ENCODE assay signal across 8 mouse cellular contexts in genomic region chr9:36833043-36833881, GRCm38 (mm10). TPM values are rescaled to one million over a fixed set of nuclear protein-coding genes. Genes with fewer than 3 reads are reported as not detected.
DNase-seq lines count a peak whose midpoint lies in the region; ATAC-seq and TF ChIP-seq lines count a peak whose summit lies in the region.

No protein-coding gene starts in this region.

- DNase-seq in layer of hippocampus, adult 11-12 months (ENCODE audit: low spot score), result peak; percentile 43
- no peak for DNase-seq in layer of hippocampus, adult 9-10 months (ENCODE audit: low spot score)
- peak; percentile 73 to 77 for DNase-seq in cerebellum, postnatal 14 days
- peak; percentile 46 to 61 for DNase-seq in frontal cortex, postnatal 14 days (ENCODE audit: low spot score in 2 of 2)
- peak; percentile 44 for DNase-seq in left cerebral cortex, adult 11 months (ENCODE audit: low spot score)
- peak; percentile 80 for DNase-seq in midbrain, postnatal 0 days (ENCODE audit: low spot score)
- DNase-seq in urinary bladder, postnatal 36 days (ENCODE audit: low spot score in 2 of 2), result no peak

- 1% methylated on average over 31 of the region's 31 CpGs for WGBS in midbrain, postnatal 0 days

- peak overlapping the region; percentile 78 for H3K4me2 ChIP-seq in midbrain, postnatal 0 days (ENCODE audit: low read depth, low read length, poor library complexity, severe bottlenecking)

- peak overlapping the region; percentile 72 for H3K4me3 ChIP-seq in midbrain, postnatal 0 days (ENCODE audit: low read depth, low read length)

- peak overlapping the region; percentile 83 for H3K9ac ChIP-seq in midbrain, postnatal 0 days (replicated peaks; ENCODE audit: low read length, poor library complexity, severe bottlenecking)

- H3K9me3 ChIP-seq in midbrain, postnatal 0 days (ENCODE audit: low read length), result no peaks in the 10 kb centered on the region

- no peak; the same call in 1 of the 2 replicates for TF ChIP-seq CTCF in midbrain, postnatal 0 days (IDR thresholded peaks at IDR 0.05)

- H3K36me3 ChIP-seq in midbrain, postnatal 0 days (ENCODE audit: insufficient read depth, low read length), result no peaks in the 10 kb centered on the region

- peaks cover 5% of the 10 kb centered on the region for H3K4me1 ChIP-seq in midbrain, postnatal 0 days (ENCODE audit: insufficient read depth, low read length)

- ATAC-seq in midbrain, postnatal 0 days (ENCODE audit: low FRiP score), result peak; percentile 78
- no peak for ATAC-seq in CD4-positive, CD25-positive, alpha-beta regulatory T cell, adult 4 months

- peak overlapping the region; percentile 93 for H3K27ac ChIP-seq in midbrain, postnatal 0 days (ENCODE audit: low read depth, low read length)

- no peaks in the 10 kb centered on the region for H3K27me3 ChIP-seq in midbrain, postnatal 0 days (ENCODE audit: insufficient read depth, low read length)

RNA-seq across cellular contexts. Expression of gene Fez1, which starts 11.6 kb away (rescaled TPM):
- 371 and 469 TPM in 2 replicates for total RNA-seq in midbrain, postnatal 0 days (2014; rRNA removed)
- 530 and 548 TPM in 2 replicates for polyA plus RNA-seq in midbrain, postnatal 0 days (2015; fragmentation: Nextera tagmentation; extraction: Ambion mirVana)
- polyA plus RNA-seq in CD4-positive, CD25-positive, alpha-beta regulatory T cell, adult 4 months (2017; shearing (Covaris generic)), result 1 to 10 TPM in 1 of 2 experiments, not detected in 1; 1.6 TPM

RNA-seq across cellular contexts. Expression of gene Ei24, which starts 36.1 kb away (rescaled TPM):
- total RNA-seq in midbrain, postnatal 0 days (2014; rRNA removed), result 87.6 and 94.0 TPM in 2 replicates
- polyA plus RNA-seq in midbrain, postnatal 0 days (2015; fragmentation: Nextera tagmentation; extraction: Ambion mirVana), result 103 and 106 TPM in 2 replicates
- polyA plus RNA-seq in CD4-positive, CD25-positive, alpha-beta regulatory T cell, adult 4 months (2017; shearing (Covaris generic)), result 10 to 100 TPM; 12.9 to 13.7 TPM

Comparison
In these comparisons a context has a peak if more than half of its experiments do, and no peak if none do; other contexts are left out.
1. DNase-seq: peak in layer of hippocampus, adult 11-12 months (single experiment), cerebellum, postnatal 14 days (2 of 2), frontal cortex, postnatal 14 days (2 of 2), left cerebral cortex, adult 11 months (single experiment) and midbrain, postnatal 0 days (single experiment); none in layer of hippocampus, adult 9-10 months (single experiment) and urinary bladder, postnatal 36 days (0 of 2).
2. RNA of gene Fez1, which starts 11.6 kb away (polyA plus RNA-seq): 530 to 548 TPM in midbrain, postnatal 0 days; 1.6 TPM in CD4-positive, CD25-positive, alpha-beta regulatory T cell, adult 4 months; every median in the first group is over 100 times any median in the second.